Mouse (Mus musculus): Measurements from ENCODE around the gene Obscn.

GRCm38 (mm10) chr11:59163255-59164236, 27.3 kb upstream of the Obscn start, which contains the start of gene Iba57:
- TF ChIP-seq CTCF (IDR thresholded peaks at IDR 0.05) = peak; percentile 47
- peak; percentile 83 for TF ChIP-seq EP300 (IDR thresholded peaks at IDR 0.05)
